Mouse (Mus musculus) layer of hippocampus, postnatal 14 days (tissue): Measurements from ENCODE around the gene Fnbp1. TPM values are rescaled to one million over a fixed set of nuclear protein-coding genes. Genes with fewer than 3 reads are reported as not detected.
A peak's percentile ranks its signal among the peaks of the same experiment; 100 is the strongest.

ENCODE experiments used
- DNase-seq, 2 experiments: peaks; one replicate each; pipeline ENCODE4 v3.0.0; 2021 to 2022; ENCODE audit warnings: low spot score in 2 of 2, mixed read lengths in 1 of 2
- total RNA-seq, 2 experiments: library from RNA; stranded (reverse); gene quantifications; 2 replicates each; pipeline ENCODE4 v1.2.3; 2021

Fnbp1 gene
- total RNA-seq, 2 experiments from 2014 or later = 98.9 to 105 TPM

DNA sequence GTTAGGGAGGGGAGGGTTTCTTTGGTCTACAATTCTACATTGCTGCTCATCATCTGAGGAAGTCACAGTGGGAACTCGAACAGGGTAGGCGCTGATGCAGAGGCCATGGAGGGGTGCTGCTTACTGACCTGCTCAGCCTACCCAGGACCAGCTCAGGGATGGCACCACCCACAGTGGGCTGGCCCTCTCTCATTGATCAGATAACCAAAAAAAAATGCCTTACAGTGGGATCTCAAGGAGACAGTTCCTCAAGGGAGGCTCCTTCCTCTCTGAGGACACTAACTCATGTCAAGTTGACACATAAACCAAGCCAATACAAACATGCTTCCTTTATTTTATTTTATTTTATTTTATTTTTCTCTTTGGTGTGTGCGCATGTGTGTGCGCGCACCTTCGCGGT is 72.3 kb downstream of the Fnbp1 start:
- DNase-seq = no peak

DNA sequence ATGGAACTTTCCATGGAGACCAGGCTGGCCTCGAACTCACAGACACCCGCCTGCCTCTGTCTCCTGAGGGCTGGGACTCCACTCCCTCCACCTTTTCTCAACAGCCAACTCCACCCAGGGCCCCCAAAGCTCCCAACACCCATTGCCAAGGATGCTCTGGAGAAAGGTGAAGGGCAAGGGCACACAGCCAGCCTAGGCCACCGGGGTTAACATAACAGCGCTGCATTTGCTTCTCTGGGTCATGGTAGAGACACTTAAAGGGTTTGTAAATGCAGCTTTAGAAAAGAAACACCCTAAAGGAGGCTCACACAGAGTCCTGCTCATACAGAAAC is 72.7 kb downstream of the Fnbp1 start:
- DNase-seq = no peak

DNA sequence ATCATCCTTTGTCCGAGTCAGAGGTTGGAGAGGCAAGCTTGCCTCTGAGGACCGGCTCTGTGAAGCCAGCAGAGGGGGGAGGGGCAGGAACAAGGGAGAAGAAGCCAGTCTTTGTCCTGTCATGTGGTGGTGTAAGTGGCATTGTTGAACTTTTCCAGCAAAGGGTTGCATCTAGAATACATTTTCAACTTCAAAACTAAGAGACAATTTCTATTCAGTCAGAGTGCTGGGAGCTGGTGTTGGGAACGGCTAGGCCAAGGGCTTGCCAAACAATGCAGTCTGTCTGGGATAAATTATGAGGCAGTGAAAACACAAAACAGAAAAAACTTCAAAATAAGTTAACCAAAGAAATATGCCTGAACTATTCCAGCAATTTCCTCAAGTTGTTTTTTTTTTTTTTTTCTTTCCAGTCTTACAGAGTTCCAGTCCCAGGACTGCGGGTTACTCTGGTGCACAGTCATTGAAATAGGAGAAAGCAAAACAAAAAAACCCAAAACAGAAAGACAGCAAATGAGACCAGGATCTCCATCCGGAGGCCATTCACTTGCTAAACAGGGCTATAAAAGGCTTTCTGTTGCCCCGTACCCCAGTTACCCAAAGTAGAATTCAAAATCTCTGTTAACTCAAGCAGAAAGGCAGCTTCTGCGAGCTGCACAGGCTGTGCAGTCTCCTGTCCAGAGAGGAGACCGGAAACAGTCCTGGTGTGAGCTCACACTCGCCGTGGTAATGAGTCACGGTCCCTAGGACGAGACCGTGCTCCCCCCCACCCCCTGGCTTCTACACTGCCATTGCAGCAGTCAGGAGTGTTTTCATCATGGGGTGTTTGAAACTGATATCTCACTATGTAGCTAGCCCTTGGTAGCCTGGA is 73.3 kb downstream of the Fnbp1 start:
- peak in 1 of 2 experiments; percentile 63 for DNase-seq

DNA sequence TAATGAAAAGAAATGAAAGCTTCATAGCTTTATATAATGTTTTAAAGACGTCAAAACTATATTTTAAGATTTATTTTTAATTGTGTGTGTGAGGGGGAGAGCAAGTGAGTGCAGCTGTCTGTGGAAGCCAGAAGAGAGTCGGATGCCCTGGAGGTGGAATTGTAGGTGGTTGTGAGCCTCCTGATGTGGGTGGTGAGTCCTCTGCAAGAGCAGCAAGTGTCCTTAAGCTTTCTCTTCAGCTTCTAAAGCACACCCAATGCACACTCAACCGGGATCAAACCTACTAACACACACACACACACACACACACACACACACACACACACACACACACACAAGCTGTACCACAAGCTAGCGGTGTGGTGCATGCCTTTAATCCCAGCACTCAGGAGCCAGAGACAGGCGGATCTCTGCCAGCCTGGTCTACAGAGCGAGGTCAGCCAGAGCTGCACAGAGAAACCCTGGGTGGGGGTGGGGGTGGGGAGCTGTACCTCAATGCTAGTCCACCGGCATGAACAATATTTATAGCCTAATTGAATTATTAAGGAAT is 74.0 kb downstream of the Fnbp1 start:
- no peak for DNase-seq

DNA sequence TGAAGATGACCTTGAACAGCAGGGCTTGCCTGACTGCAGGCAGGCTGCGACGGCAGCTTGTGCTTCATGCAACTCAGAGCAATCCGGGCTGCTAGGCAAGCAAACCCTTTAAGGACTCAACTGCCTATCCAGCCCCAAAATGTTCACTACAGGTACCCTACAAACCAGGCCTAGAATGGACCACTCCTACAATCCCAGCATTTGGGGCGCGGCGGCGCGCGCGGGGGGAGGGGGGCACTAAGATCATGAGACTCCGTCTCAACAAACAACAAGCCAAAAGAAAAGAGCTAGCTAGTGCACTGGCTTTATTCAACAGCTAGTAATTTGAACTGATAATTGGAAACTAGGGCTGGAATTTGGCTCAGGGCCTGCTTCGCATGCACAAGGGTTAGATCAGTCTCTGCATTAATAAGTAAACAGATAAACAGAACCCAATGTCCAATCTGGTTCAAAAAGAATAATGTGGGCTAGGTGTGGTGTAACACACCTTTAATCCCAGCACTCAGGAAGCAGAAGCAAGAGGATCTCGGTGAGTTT is 74.7 kb downstream of the Fnbp1 start:
- no peak for DNase-seq

DNA sequence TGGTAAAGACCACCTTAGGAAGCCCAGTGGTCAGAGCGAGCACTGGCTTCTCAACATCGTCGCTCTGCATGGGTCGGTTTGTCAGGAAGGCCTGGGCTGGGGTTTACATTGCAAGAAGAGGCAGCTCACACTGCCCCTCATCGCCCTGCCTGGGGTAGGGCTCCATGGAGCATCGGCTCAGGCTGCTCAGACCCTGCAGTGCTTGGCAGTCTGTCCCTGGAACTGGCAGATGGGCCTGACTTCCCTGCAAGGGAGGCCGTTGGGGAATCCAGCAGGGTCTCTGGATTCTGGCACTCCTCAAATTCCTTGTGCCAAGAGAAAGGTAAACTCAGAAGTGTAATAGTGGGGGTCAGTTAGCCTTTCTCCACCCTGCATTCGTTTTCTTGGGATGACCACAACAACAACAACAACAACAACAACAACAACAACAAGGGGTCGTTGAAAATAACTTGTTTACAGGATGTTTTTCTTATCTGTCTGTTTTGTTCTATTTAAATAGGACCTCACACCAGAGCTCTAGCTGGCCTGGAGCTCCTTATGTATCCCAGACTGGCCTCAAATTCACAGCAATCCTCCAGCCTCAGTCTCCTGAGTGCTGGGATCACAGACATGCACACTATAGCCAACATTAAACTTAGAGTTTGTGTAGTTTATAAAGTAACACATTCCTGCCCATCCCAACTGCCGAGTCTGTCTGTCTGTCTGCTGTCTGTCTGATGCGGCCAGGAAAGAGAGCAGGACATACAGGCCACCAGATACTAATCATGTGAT is 75.6 kb downstream of the Fnbp1 start:
- no peak for DNase-seq

DNA sequence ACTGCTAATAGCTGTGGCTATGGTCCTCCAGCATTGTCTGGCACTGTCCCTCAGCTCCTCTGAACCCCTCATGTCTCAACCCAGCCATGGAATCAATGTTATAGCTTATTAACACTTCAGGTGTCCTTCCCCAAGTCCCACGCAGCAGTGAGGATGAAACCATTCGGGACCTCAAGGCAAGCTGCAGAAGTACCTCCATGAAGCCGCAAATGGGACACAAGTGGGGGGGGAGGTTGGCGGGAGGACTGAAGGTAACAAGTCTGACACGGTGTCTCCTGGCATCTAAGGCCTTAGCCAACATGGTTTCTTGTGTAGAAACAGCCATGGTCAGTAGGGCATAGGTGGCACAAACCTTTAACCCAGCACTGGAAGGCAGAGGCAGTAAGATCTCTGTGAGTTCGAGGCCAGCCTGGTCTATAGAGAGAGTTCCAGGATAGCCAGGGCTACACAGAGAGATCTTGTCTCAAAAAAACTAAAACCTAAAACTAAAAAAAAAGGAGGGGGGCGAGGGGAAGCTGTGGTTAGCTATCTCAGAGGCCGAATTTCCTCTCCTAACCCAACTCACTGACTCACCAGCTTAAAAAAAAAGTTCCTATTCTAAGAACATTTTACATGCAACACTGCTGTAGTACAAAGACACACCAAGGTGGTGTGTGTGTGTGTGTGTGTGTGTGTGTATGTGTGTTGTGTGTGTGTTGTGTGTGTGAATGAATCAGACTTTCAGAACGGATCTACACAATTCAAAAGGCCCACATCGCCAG is 79.8 kb downstream of the Fnbp1 start:
- no peak for DNase-seq

DNA sequence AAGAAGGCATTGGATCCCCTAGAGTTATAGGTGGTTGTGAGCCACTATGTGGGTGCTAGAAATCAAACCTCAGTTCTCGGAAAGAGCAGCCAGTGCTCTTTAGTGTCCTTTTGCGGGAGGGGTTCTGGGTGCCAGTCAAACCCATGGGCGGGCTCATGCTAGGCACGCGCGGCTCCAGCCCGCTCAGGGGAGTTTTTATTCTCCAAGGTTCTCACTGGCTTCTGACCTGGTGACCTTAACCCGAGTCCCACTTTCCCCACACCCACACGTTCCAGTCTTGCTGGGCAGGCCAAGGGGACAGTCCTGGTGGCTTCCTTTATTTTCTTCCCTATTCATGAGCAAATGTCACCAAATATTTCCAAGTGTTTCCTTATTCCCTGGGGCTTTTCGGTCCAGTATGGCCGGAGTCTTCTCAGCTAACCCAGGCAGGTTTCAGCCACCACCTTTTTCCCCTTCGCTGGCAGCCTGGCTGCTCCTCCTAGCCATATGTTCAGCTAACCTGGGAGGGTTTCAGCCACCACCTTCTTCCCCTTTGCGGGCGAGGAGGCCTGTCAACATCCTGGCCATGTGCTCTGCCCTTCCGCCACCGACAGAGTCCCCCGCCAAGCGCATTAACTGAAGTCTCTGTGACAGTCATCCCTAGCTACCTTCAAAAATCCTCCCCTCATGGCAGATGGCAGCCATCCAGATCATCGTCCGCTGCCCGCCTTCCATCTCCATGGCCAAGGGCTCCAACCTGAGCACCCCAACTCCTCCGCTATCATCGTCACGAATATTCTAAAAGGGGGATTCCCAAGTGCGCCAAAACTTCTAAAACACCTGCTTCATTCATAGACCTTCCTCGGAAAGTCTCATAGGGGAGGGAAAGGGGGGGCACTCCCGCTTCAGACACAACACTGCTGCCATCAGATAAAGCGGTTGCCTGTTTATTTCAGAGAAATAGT is 80.7 kb downstream of the Fnbp1 start:
- no peak for DNase-seq

DNA sequence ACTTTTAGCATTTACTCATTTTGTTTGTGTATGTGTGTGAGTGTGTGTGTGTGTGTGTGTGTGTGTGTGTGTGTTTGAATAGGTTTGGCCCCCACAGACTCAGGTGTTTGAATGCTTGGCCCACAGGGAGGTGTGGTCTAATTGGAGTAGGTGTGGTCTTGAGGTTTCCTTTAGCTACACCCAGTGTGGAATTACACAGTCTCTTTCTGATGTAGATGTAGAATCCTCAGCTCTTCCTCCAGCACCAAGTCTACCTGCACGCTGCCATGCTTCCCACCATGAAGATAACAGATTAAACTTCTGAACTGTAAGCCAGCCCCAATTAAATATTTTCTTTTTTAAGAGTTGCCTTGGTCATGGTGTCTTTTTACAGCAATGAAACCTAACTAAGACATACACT is 81.5 kb downstream of the Fnbp1 start:
- DNase-seq = no peak

DNA sequence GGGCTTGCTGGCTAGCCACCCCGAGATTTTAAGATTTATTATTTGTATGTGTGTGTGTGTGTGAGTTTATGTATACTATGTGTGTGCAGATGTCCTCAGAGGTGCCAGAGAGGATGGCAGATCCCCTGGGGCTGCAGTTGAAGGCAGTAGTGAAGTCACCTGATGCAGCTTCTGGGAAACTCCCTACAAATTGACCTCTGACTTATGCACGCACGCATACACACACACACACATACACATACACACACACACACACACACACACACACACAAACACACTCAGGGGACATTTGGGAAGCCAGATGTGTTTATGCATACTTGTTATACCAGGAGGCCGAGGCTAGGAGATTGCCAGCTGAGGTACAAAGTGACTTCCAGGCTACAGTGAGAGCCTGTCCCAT is 83.4 kb downstream of the Fnbp1 start:
- DNase-seq = no peak

DNA sequence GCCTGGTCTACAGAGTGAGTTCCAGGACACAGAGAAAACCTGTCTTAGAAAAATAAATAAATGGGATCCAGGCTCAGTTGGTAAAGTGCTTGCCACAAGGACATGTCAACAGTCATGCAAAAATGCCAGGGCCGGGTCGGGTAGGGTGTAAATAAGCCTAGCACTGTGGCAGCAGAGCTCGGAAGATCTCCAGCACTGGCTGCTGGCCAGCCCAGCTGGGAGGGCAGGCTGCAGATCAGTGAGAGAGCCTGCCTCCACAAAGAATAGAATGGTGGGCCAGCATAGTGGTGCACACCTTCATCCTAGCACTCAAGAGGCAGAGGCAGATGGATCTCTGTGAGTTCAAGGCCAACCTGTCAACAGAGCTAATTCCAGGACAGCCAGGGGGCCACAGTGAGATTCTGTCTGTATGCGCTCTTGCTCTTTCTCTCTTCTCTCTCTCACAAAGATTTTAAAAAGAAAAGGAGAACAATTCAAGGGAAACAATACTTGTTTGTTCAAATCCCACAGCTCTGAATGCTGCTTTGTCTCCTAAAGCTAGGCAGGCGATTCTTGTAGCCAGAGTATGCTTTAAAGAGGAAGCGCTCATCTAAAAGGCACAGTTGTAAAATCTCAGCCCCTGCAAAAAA is 84.1 kb downstream of the Fnbp1 start:
- DNase-seq = no peak

DNA sequence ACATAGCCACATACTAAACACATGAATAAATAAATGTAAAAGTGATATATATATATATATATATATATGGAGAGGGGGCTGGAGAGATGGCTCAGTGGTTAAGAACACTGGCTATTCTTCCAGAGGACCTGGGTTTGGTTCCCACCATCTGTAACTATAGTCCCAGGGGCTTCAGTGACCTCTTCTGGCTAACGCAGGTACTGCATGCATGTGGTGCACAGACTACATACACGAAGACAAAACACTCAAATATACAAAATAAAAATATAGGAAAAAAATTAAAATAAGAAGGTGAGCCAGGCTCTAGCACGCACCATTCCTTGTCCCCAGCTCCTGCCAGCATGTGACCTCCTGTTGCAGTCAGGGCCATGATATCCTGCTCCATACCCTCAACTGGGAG is 85.7 kb downstream of the Fnbp1 start:
- no peak for DNase-seq

DNA sequence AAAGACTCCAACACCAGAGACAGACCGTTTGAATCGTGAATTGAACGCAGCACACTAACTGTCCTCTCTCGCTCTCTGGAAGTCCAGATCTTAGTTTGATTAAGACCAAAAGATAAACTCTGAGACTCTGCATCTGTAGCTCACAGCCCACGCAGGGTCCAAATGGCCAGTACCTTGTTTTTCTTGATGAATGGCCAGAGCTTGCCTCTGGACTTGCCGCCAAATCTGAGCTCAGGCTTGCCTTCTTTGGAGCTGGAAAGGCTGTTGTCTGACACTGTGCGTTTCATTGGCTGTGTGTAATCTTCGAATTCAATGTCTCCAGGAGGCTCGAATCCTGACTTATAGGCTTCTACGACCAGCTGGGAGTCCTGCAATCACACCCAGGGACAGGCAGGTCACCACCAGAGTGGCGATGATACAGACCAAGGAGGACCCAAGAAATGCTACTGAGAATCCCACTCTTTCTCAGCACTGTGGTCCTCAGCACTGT is 87.9 kb downstream of the Fnbp1 start:
- DNase-seq = no peak

DNA sequence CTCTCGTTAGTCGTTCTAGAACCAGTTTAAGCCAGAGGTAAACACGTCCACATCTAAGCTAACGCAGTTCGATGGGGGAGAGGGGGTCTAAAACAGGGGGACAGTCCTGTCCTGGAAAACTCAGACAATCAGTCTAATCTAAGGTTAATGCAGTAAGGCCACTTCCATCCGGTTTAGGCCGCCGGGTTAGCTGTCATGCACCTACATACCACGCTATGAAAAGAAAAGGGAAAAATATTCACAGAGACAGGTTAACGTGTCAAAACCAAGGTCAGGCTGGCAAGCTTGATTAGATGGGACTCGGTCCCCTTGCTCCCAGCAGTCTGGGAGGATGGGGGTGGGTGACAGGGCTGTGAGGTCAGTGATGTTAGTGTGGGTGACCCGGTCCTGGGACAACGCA is 88.4 kb downstream of the Fnbp1 start:
- no peak for DNase-seq

DNA sequence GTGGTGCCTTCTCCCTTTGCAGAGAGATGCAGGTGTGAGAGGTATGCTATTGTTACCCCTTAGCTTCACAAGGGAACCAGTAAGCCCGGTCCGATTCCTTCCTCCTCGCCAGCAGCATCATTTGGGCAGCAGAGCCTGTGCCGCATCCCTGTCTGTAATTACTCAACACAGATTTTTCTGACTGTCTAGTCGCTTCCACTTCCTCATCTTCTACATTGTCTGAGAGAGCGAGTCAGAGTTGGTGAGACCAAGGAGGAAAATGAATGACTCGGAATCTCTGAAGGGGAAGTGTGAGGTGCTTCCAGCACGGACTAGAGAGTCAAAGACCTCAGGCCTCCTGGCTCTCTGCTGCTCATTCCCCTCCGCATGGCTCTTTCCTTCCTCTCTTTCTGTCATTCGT is 89.4 kb downstream of the Fnbp1 start:
- no peak for DNase-seq

DNA sequence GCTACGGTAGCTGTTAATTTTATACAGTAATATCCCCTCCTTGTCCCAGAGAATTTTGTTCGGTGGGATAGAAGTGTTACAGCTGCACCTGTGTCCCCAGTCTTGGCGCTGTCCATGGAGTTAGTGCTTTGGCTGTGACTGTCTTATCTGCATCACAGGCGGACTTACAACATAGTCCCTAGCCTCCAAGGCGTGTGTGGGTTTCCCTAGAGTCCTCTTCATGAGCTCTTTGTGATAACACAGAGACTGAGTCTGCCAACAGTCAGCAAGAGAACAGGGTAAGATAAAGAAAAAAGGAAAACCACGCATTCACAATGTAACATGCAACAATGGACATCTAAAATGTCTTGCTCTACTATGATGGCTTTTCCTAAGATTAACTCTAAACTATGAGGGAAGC is 93.8 kb downstream of the Fnbp1 start:
- DNase-seq = no peak

DNA sequence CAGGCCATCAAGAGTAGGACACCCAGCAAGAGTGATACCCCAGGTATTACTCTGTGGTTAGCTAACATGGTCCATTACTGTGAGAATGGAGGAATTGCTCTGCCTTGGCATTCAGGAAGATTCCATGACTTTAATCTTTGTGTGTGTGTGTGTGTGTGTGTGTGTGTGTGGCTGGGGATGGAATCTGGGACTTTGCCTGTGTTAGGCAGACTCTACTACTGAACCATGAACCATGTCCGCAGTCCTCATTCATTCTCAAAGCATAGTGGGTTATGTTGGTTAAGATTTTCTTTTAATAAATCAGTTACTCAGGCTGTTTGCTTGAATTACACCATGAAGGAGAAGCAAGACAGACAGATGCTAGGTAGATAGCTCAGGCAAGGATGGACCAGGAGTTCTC is 98.0 kb downstream of the Fnbp1 start:
- no peak for DNase-seq

DNA sequence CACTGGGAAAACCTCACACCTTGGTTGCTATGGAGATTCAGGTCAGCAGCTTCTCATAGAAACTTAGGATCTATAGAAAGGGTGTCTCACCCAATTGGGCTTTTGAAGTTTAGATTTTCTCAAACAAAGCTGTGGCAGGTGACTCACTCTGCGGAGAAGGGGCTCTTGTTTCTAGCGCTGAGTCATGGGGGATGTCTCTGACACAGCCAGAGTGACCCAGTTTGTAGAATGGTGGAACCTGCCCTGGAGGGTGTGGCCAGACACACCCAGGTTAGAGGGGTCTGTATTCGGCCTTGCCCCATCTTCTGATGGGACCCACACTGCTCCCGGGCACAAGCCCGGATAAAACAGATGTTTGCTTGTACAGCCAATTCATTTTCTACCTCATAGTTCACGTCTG is 98.9 kb downstream of the Fnbp1 start:
- no peak for DNase-seq

DNA sequence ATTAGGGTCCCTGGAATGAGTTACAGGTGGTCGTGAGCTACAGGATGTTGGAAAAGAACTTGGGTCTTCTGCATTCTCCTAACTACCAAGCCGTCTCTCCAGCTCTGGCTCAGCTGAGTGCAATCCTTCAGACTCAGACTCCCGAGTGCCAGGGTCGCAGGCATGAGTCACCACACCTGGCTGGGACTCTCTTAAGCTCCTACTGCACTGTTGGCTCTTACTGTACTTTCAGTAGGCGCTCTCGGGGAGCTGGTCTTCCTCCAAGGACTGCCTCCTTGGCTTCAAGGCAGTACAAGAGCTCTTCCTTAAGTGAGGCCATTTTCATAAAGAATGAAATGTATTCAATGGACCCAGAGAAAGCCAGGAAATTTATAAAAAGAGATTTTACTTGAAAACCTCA is 100.4 kb downstream of the Fnbp1 start:
- DNase-seq = no peak

DNA sequence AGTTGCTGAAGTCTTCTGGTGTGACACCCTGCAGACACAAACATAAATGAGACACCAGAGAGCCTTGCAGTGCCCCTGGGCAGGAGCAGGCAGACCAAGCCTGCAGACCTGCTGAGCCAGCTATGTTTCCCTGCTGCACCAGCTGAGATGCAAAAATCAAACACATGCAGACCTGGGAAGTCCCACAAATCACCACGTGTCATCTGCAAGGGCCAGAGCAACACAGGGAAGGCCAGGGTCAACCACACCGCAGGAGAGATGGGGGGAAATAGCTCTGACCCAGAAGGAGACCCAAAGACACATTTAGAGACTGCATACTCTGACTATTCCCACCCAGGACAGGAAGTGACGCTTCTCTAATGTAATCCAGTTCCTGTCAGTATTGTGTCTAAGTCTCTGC is 101.3 kb downstream of the Fnbp1 start:
- DNase-seq = no peak
